Mouse (Mus musculus) testis, adult 2 months (tissue): ENCODE data around the gene Prl7a2. TPM values are rescaled to one million over a fixed set of nuclear protein-coding genes. Genes with fewer than 3 reads are reported as not detected.

ENCODE experiments used
- H3K27ac ChIP-seq: fragments of 200-500 bp; 2 replicates; pipeline ENCODE4 v1.5.1; 2012; ENCODE audit warnings: low read depth, low read length; ENCODE audit not compliant: control insufficient read depth, insufficient read depth
- H3K27me3 ChIP-seq: fragments of 200-500 bp; 2 replicates; pipeline ENCODE4 v1.6.1; 2012; ENCODE audit warnings: mild to moderate bottlenecking, low read length, moderate library complexity; ENCODE audit not compliant: control insufficient read depth, insufficient read depth
- H3K36me3 ChIP-seq: fragments of 200-500 bp; 2 replicates; pipeline ENCODE4 v1.6.1; 2012; ENCODE audit warnings: mild to moderate bottlenecking, low read length; ENCODE audit not compliant: control insufficient read depth, insufficient read depth
- H3K4me1 ChIP-seq: fragments of 200-500 bp; 2 replicates; pipeline ENCODE4 v1.6.1; 2012; ENCODE audit warnings: low read length; ENCODE audit not compliant: control insufficient read depth, insufficient read depth
- H3K4me3 ChIP-seq: fragments of 200-500 bp; 2 replicates; pipeline ENCODE4 v1.5.1; 2012; ENCODE audit warnings: low read depth, mild to moderate bottlenecking, low read length, moderate library complexity, mixed read lengths; ENCODE audit not compliant: control insufficient read depth
- CTCF ChIP-seq: fragments of 200-500 bp; IDR thresholded peaks from 2 replicates; pipeline ENCODE4 v1.5.1; 2012; ENCODE audit warnings: low read depth, mild to moderate bottlenecking, inconsistent platforms, low read length, moderate library complexity; ENCODE audit not compliant: control insufficient read depth, insufficient read depth, insufficient replicate concordance
- POLR2A ChIP-seq: fragments of 200-500 bp; IDR thresholded peaks from 2 replicates; pipeline ENCODE4 v1.6.1; 2012; ENCODE audit warnings: low read depth, mild to moderate bottlenecking, inconsistent platforms, low read length, moderate library complexity; ENCODE audit not compliant: control insufficient read depth
- polyA plus RNA-seq: library from polyadenylated mRNA; depleted of rRNA; stranded (reverse); fragments of >200 nt; gene quantifications from 2 replicates; pipeline ENCODE4 v1.2.3, GENCODE M21; 2012; rRNA removed

Gene Prl7a2
- not detected in 2 replicates for polyA plus RNA-seq

GRCm38 (mm10) chr13:27667936-27668335 is at the start of gene Prl7a2:
TSS of gene Prl7a2 (minus strand) at chr13:27668036.
- Histone ChIP-seq H3K36me3 (no peaks in the 10 kb centered on the region), H3K27ac (no peak within 1 kb of the TSS), H3K4me1 (no peaks in the 10 kb centered on the region), H3K27me3 (no peaks in the 10 kb centered on the region), H3K4me3 (no peak within 1 kb of the TSS)
- TF ChIP-seq POLR2A (no peak), CTCF (no peak)

DNA sequence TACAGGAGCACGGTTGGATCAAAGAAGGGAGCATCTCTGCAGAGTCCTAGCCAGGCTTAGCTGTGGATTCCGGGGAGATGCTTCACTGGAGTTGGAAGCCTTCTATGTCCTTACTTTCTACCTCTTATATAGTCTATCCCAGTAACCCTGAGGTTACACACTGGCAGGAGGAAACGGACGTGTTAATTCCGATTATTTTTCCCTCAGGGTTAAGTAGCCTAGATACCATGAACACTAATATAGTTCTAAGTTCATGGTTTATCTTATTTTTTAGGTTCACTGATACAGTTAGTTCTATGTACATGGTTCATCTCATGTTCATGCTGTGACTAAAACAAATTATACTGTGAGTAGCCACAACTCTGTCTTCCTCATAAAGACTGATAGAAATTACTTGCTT is 48.8 kb upstream of the Prl7a2 start, which contains the start of gene Prl7d1:
Prl7d1 (minus strand) TSS at position 101 of the 400 bp plus-strand sequence.
- no peaks in the 10 kb centered on the region for H3K4me1 ChIP-seq
- H3K27me3 ChIP-seq = no peaks in the 10 kb centered on the region
- H3K27ac ChIP-seq = no peak within 1 kb of the TSS
- TF ChIP-seq CTCF = no peak
- TF ChIP-seq POLR2A = no peak
- H3K36me3 ChIP-seq = no peaks in the 10 kb centered on the region
- H3K4me3 ChIP-seq = no peak within 1 kb of the TSS

DNA sequence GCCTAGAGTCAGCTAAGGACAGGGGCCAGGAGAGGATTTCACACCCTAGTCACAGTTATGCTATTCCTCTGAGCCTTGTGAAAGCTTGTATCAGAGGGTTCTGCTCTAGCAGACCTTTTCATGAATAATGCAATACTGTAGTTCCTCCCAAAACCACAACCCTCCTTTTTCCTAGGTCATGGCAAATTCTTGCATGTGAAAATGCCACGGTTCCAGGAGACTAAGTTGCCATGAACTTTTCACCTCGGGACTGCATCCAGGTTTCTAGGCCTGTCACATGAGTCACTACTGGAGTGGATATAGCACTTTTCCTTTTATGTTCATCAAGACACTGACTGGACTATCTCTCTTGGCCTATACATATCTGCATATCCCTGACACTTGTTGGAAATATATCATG is 38.7 kb upstream of the Prl7a2 start:
- Histone ChIP-seq H3K4me1 (no peaks in the 10 kb centered on the region), H3K27ac (no peak overlapping the region), H3K36me3 (no peaks in the 10 kb centered on the region), H3K27me3 (no peaks in the 10 kb centered on the region), H3K4me3 (no peak overlapping the region)
- TF ChIP-seq POLR2A = no peak
- TF ChIP-seq CTCF = no peak

- Histone ChIP-seq H3K27ac (no peak overlapping the region), H3K36me3 (no peaks in the 10 kb centered on the region), H3K4me3 (no peak overlapping the region), H3K27me3 (no peaks in the 10 kb centered on the region), H3K4me1 (no peaks in the 10 kb centered on the region)
- TF ChIP-seq POLR2A (no peak), CTCF (no peak)
Observed at GRCm38 (mm10) chr13:27660747-27661146, 7.1 kb downstream of the Prl7a2 start.

- no peak within 1 kb of the TSS for H3K4me3 ChIP-seq
- no peaks in the 10 kb centered on the region for H3K4me1 ChIP-seq
- no peaks in the 10 kb centered on the region for H3K27me3 ChIP-seq
- H3K27ac ChIP-seq = no peak within 1 kb of the TSS
- no peaks in the 10 kb centered on the region for H3K36me3 ChIP-seq
- TF ChIP-seq CTCF (no peak), POLR2A (no peak)
Observed at GRCm38 (mm10) chr13:27642393-27642792, 25.4 kb downstream of the Prl7a2 start, which contains the start of gene Prl7a1. TSS of gene Prl7a1 (minus strand) at chr13:27642493.

DNA sequence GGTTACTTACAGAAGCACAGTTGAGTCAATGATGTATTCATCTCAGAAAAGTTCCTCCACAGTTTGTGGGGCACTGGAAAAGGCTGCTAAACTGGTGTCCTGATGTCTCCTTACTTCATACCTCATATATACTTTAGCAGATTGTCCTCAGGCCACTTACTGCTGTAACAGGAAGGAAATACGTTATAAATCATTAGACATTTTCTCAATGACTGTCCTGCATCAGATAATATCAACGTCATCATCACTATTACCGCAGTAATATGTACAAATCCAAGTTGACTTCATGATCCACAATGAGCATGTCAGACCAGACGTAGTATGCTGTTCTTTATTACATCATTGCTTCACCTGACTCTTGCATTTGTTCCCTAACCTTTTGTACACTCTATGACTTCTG is 57.4 kb downstream of the Prl7a2 start, which contains the start of gene Prl7b1:
Prl7b1 (minus strand) TSS at position 101 of the 400 bp plus-strand sequence.
- no peak for TF ChIP-seq CTCF
- TF ChIP-seq POLR2A = no peak

More for the DNA sequence above, 57.4 kb downstream of the Prl7a2 start, which contains the start of gene Prl7b1:
- Histone ChIP-seq H3K4me1 (no peaks in the 10 kb centered on the region), H3K4me3 (no peak within 1 kb of the TSS), H3K36me3 (no peaks in the 10 kb centered on the region), H3K27ac (no peak within 1 kb of the TSS), H3K27me3 (no peaks in the 10 kb centered on the region)

Other genes starting within 250 kb of the Prl7a2 start
- not detected in 2 replicates for gene Prl8a6, start 229.3 kb downstream of the Prl7a2 start, polyA plus RNA-seq
- not detected in 2 replicates for gene Prl8a8, start 154.8 kb downstream of the Prl7a2 start, polyA plus RNA-seq
- not detected in 2 replicates for gene Prl8a9, start 103.4 kb downstream of the Prl7a2 start, polyA plus RNA-seq
- not detected in 2 replicates for gene Prl8a1, start 85.9 kb downstream of the Prl7a2 start, polyA plus RNA-seq
- gene Prl7b1, start 57.5 kb downstream of the Prl7a2 start, polyA plus RNA-seq = not detected in 2 replicates
- not detected in 2 replicates for gene Prl7a1, start 25.5 kb downstream of the Prl7a2 start, polyA plus RNA-seq
- gene Prl7d1, start 48.7 kb upstream of the Prl7a2 start, polyA plus RNA-seq = not detected in 2 replicates
- not detected in 2 replicates for gene Prl7c1, start 112.8 kb upstream of the Prl7a2 start, polyA plus RNA-seq
- not detected in 2 replicates for gene Prl2a1, start 133.6 kb upstream of the Prl7a2 start, polyA plus RNA-seq
- gene Prl2c1, start 181.3 kb upstream of the Prl7a2 start, polyA plus RNA-seq = not detected in 2 replicates